Mouse (Mus musculus): Measurements from ENCODE around the gene Ppie. TPM values are rescaled to one million over a fixed set of nuclear protein-coding genes. Genes with fewer than 3 reads are reported as not detected.
"Not testable (repeated sequence)": the region's sequence is repeated elsewhere in the genome, so short reads cannot be mapped to it uniquely, and the experiment has no call there.

Gene Ppie
- total and polyA plus RNA-seq, 3 experiments: 97.9 to 100 TPM; not detected in 1

- Histone ChIP-seq H3K36me3 (ENCODE audit: control insufficient read depth in 1 of 2, insufficient read depth in 2 of 2, low read length in 2 of 2) (peaks cover 0 to 1% of the 10 kb centered on the region in 2 experiments; a peak in 2 of 4 replicates), H3K27me3 (ENCODE audit: control insufficient read depth in 1 of 2, insufficient read depth in 2 of 2, low read length in 2 of 2) (no peaks in the 10 kb centered on the region), H3K4me3 (ENCODE audit: control insufficient read depth in 1 of 2, insufficient read depth in 1 of 2, low read depth in 2 of 2, low read length in 2 of 2) (no peak overlapping the region), H3K27ac (ENCODE audit: control insufficient read depth, low read depth, low read length) (no peak overlapping the region), H3K4me1 (ENCODE audit: control insufficient read depth in 1 of 2, insufficient read depth in 2 of 2, low read length in 2 of 2) (no peaks in the 10 kb centered on the region), H3K9ac (ENCODE audit: control insufficient read depth, low read depth, low read length, poor library complexity, severe bottlenecking) (no peak overlapping the region), H3K9me3 (replicated peaks; ENCODE audit: insufficient read depth, low read length) (no peaks in the 10 kb centered on the region), H3K79me2 (ENCODE audit: control insufficient read depth, insufficient read depth, low read length, poor library complexity) (no peaks in the 10 kb centered on the region)
- no peak for TF ChIP-seq TAL1 (IDR thresholded peaks at IDR 0.05; ENCODE audit: low read length)
- DNase-seq (ENCODE audit: low read depth, low spot score): no peak
Measured at GRCm38 (mm10) chr4:123121286-123121685, 18.5 kb downstream of the Ppie start.

- H3K4me1 ChIP-seq (ENCODE audit: control insufficient read depth in 1 of 2, insufficient read depth in 2 of 2, low read length in 2 of 2); H3K36me3 ChIP-seq (ENCODE audit: control insufficient read depth in 1 of 2, insufficient read depth in 2 of 2, low read length in 2 of 2); DNase-seq (ENCODE audit: low read depth, low spot score); H3K4me3 ChIP-seq (ENCODE audit: control insufficient read depth in 1 of 2, insufficient read depth in 1 of 2, low read depth in 2 of 2, low read length in 2 of 2); H3K79me2 ChIP-seq (ENCODE audit: control insufficient read depth, insufficient read depth, low read length, poor library complexity); H3K9ac ChIP-seq (ENCODE audit: control insufficient read depth, low read depth, low read length, poor library complexity, severe bottlenecking); H3K27ac ChIP-seq (ENCODE audit: control insufficient read depth, low read depth, low read length); H3K27me3 ChIP-seq (ENCODE audit: control insufficient read depth in 1 of 2, insufficient read depth in 2 of 2, low read length in 2 of 2); H3K9me3 ChIP-seq (replicated peaks; ENCODE audit: insufficient read depth, low read length): not testable (repeated sequence)
Measured at GRCm38 (mm10) chr4:123116640-123117039, 23.1 kb downstream of the Ppie start.

GRCm38 (mm10) chr4:123116011-123116410 lies 23.7 kb downstream of the Ppie start, which contains the start of gene Oxct2b:
TSS of gene Oxct2b (plus strand) at chr4:123116266.
- Histone ChIP-seq H3K9ac (ENCODE audit: control insufficient read depth, low read depth, low read length, poor library complexity, severe bottlenecking) (no peak within 1 kb of the TSS), H3K4me3 (ENCODE audit: control insufficient read depth in 1 of 2, insufficient read depth in 1 of 2, low read depth in 2 of 2, low read length in 2 of 2) (no peak within 1 kb of the TSS)

GRCm38 (mm10) chr4:123114651-123115050 lies 25.1 kb downstream of the Ppie start:
- H3K36me3 ChIP-seq (ENCODE audit: control insufficient read depth in 1 of 2, insufficient read depth in 2 of 2, low read length in 2 of 2); H3K27ac ChIP-seq (ENCODE audit: control insufficient read depth, low read depth, low read length); H3K79me2 ChIP-seq (ENCODE audit: control insufficient read depth, insufficient read depth, low read length, poor library complexity); DNase-seq (ENCODE audit: low read depth, low spot score); H3K27me3 ChIP-seq (ENCODE audit: control insufficient read depth in 1 of 2, insufficient read depth in 2 of 2, low read length in 2 of 2); H3K9ac ChIP-seq (ENCODE audit: control insufficient read depth, low read depth, low read length, poor library complexity, severe bottlenecking); H3K4me3 ChIP-seq (ENCODE audit: control insufficient read depth in 1 of 2, insufficient read depth in 1 of 2, low read depth in 2 of 2, low read length in 2 of 2); H3K4me1 ChIP-seq (ENCODE audit: control insufficient read depth in 1 of 2, insufficient read depth in 2 of 2, low read length in 2 of 2); H3K9me3 ChIP-seq (replicated peaks; ENCODE audit: insufficient read depth, low read length): not testable (repeated sequence)

More at GRCm38 (mm10) chr4:123116011-123116410, 23.7 kb downstream of the Ppie start, which contains the start of gene Oxct2b:
- Histone ChIP-seq H3K27me3 (ENCODE audit: control insufficient read depth in 1 of 2, insufficient read depth in 2 of 2, low read length in 2 of 2) (no peaks in the 10 kb centered on the region), H3K79me2 (ENCODE audit: control insufficient read depth, insufficient read depth, low read length, poor library complexity) (no peaks in the 10 kb centered on the region), H3K4me1 (ENCODE audit: control insufficient read depth in 1 of 2, insufficient read depth in 2 of 2, low read length in 2 of 2) (no peaks in the 10 kb centered on the region), H3K9me3 (replicated peaks; ENCODE audit: insufficient read depth, low read length) (no peaks in the 10 kb centered on the region), H3K36me3 (ENCODE audit: control insufficient read depth in 1 of 2, insufficient read depth in 2 of 2, low read length in 2 of 2) (no peaks in the 10 kb centered on the region), H3K27ac (ENCODE audit: control insufficient read depth, low read depth, low read length) (no peak within 1 kb of the TSS)
- TF ChIP-seq GATA1 (IDR thresholded peaks at IDR 0.05; ENCODE audit: low read depth, low read length): no peak
- no peak for TF ChIP-seq POLR2AphosphoS5 (IDR thresholded peaks at IDR 0.05; ENCODE audit: borderline replicate concordance, low read depth, low read length)
- no peak for TF ChIP-seq ZKSCAN1 (IDR thresholded peaks at IDR 0.05; ENCODE audit: low read depth, low read length)
- TF ChIP-seq E2F4 (IDR thresholded peaks at IDR 0.05; ENCODE audit: borderline replicate concordance, low read depth, low read length): no peak
- TF ChIP-seq MAFK (IDR thresholded peaks at IDR 0.05; ENCODE audit: borderline replicate concordance, low read depth, low read length): no peak
- no peak for TF ChIP-seq POLR2A (IDR thresholded peaks at IDR 0.05; ENCODE audit: control insufficient read depth in 1 of 2, insufficient read depth in 1 of 2, low read depth in 1 of 2, low read length in 2 of 2, poor library complexity in 1 of 2)
- TF ChIP-seq MXI1 (IDR thresholded peaks at IDR 0.05; ENCODE audit: low read depth, low read length): no peak
- TF ChIP-seq BHLHE40 (IDR thresholded peaks at IDR 0.05; ENCODE audit: borderline replicate concordance, low read depth, low read length): no peak
- TF ChIP-seq USF1 (IDR thresholded peaks at IDR 0.05; ENCODE audit: low read depth, low read length): no peak
- no peak for TF ChIP-seq ZMIZ1 (IDR thresholded peaks at IDR 0.05; ENCODE audit: low read depth, low read length)
- no peak for TF ChIP-seq NELFE (IDR thresholded peaks at IDR 0.05; ENCODE audit: low read depth, low read length)
- no peak for TF ChIP-seq EP300 (IDR thresholded peaks at IDR 0.05; ENCODE audit: low read depth in 1 of 2, low read length in 2 of 2)
- no peak for TF ChIP-seq KAT2A (conservative IDR thresholded peaks at IDR 0.05; ENCODE audit: low read depth, low read length)
- DNase-seq (ENCODE audit: low read depth, low spot score): no peak
